Mouse (Mus musculus) neural tube, embryonic 12.5 days (tissue): ENCODE data around the gene Abt1. TPM values are rescaled to one million over a fixed set of nuclear protein-coding genes. Genes with fewer than 3 reads are reported as not detected.

Experiments
- ATAC-seq: fragments of 200-750 bp; cut with Nextera tagmentation; 2 replicates; pipeline ENCODE4 v1.8.0; 2017; ENCODE audit warnings: low read depth, mild to moderate bottlenecking, moderate TSS enrichment, moderate library complexity; ENCODE audit not compliant: low FRiP score
- H3K27ac ChIP-seq: fragments of 300-500 bp; sonication (generic); 2 replicates; pipeline ENCODE4 v1.5.1; 2016
- H3K27me3 ChIP-seq: fragments of 300-500 bp; sonication (generic); replicated peaks from 2 replicates; pipeline ENCODE4 v1.6.1; 2016; ENCODE audit warnings: mild to moderate bottlenecking
- H3K36me3 ChIP-seq: fragments of 300-500 bp; sonication (generic); 2 replicates; pipeline ENCODE4 v1.6.1; 2016; ENCODE audit warnings: mild to moderate bottlenecking
- H3K4me1 ChIP-seq: fragments of 300-500 bp; sonication (generic); 2 replicates; pipeline ENCODE4 v1.6.1; 2016
- H3K4me2 ChIP-seq: fragments of 300-500 bp; sonication (generic); replicated peaks from 2 replicates; pipeline ENCODE4 v1.6.1; 2016; ENCODE audit warnings: mild to moderate bottlenecking
- H3K4me3 ChIP-seq: fragments of 300-500 bp; sonication (generic); 2 replicates; pipeline ENCODE4 v1.5.1; 2016
- H3K9ac ChIP-seq: fragments of 300-500 bp; sonication (generic); 2 replicates; pipeline ENCODE4 v1.6.1; 2016; ENCODE audit warnings: mild to moderate bottlenecking
- H3K9me3 ChIP-seq: fragments of 300-500 bp; sonication (generic); 2 replicates; pipeline ENCODE4 v1.6.1; 2016; ENCODE audit warnings: mild to moderate bottlenecking
- WGBS: fragments of 180-500 bp; shearing (Covaris S2); methylation state at CpG from one replicate; pipeline ENCODE4 v1.1.7; 2016; 5-methylcytosine and 5-hydroxymethylcytosine counted together
- polyA plus RNA-seq: library from polyadenylated mRNA; unstranded; fragments of >200 nt; fragmentation: Nextera tagmentation; extraction: Ambion mirVana; gene quantifications from 2 replicates; pipeline ENCODE4 v1.2.1, GENCODE M21; 2016

Abt1 gene
- polyA plus RNA-seq, 1 experiment from 2014 or later = 11.4 TPM

GRCm38 (mm10) chr13:23372433-23372832 lies 51.2 kb downstream of the Abt1 start:
- no peak overlapping the region for H3K4me3 ChIP-seq
- 79% methylated on average over 1 of the region's 1 CpGs for WGBS
- peaks cover 12% of the 10 kb centered on the region for H3K4me1 ChIP-seq
- H3K27ac ChIP-seq = no peak overlapping the region
- no peaks in the 10 kb centered on the region for H3K27me3 ChIP-seq
- H3K9me3 ChIP-seq = no peaks in the 10 kb centered on the region
- no peaks in the 10 kb centered on the region for H3K36me3 ChIP-seq
- H3K4me2 ChIP-seq = no peak overlapping the region
- no peak overlapping the region for H3K9ac ChIP-seq
- ATAC-seq = no peak

GRCm38 (mm10) chr13:23370075-23370474 lies 53.6 kb downstream of the Abt1 start:
- Histone ChIP-seq H3K4me1 (peaks cover 18% of the 10 kb centered on the region), H3K9ac (0 out of 2 replicates have a peak overlapping the region, but pooled peaks have one; percentile 35), H3K4me3 (no peak overlapping the region), H3K36me3 (no peaks in the 10 kb centered on the region), H3K9me3 (no peaks in the 10 kb centered on the region), H3K4me2 (peak overlapping the region; percentile 75), H3K27ac (no peak overlapping the region), H3K27me3 (no peaks in the 10 kb centered on the region)
- 92% methylated on average over 4 of the region's 4 CpGs for WGBS
- ATAC-seq = no peak

- Histone ChIP-seq H3K9me3 (no peaks in the 10 kb centered on the region), H3K4me1 (peaks cover 18% of the 10 kb centered on the region), H3K27me3 (no peaks in the 10 kb centered on the region), H3K27ac (no peak overlapping the region), H3K9ac (peak overlapping the region; percentile 60), H3K36me3 (no peaks in the 10 kb centered on the region; the same call in 1 of the 2 replicates), H3K4me3 (peak overlapping the region; percentile 58), H3K4me2 (peak overlapping the region; percentile 75)
- no peak; the same call in 1 of the 2 replicates for ATAC-seq
- WGBS = under 1% methylated on average over 10 of the region's 10 CpGs
Observed at GRCm38 (mm10) chr13:23369421-23369765, 54.3 kb downstream of the Abt1 start.

- H3K27me3 ChIP-seq = no peaks in the 10 kb centered on the region
- no peaks in the 10 kb centered on the region; the same call in 1 of the 2 replicates for H3K36me3 ChIP-seq
- peak within 1 kb of the TSS; percentile 60 for H3K9ac ChIP-seq
- H3K27ac ChIP-seq = peak within 1 kb of the TSS; percentile 71
- peak within 1 kb of the TSS; percentile 75 for H3K4me2 ChIP-seq
- H3K9me3 ChIP-seq = no peaks in the 10 kb centered on the region
- H3K4me1 ChIP-seq = peaks cover 18% of the 10 kb centered on the region
- ATAC-seq = peak; percentile 100
- WGBS = under 1% methylated on average over 55 of the region's 55 CpGs
- H3K4me3 ChIP-seq = peak within 1 kb of the TSS; percentile 58
Observed at GRCm38 (mm10) chr13:23368583-23369420, 54.9 kb downstream of the Abt1 start, which contains the start of gene Zfp322a. TSS of gene Zfp322a (minus strand) at chr13:23369208.

Other genes starting within 250 kb of the Abt1 start
- gene Vmn1r220, start 235.9 kb downstream of the Abt1 start, polyA plus RNA-seq = not detected in 2 replicates
- gene Vmn1r221, start 209.7 kb downstream of the Abt1 start, polyA plus RNA-seq = not detected in 2 replicates
- not detected in 2 replicates for gene Vmn1r222, start 187.9 kb downstream of the Abt1 start, polyA plus RNA-seq
- 0.04 TPM in 1 of 2 replicates, not detected in the other for gene Vmn1r223, start 176.7 kb downstream of the Abt1 start, polyA plus RNA-seq
- 51.9 and 57.7 TPM in 2 replicates for gene Zfp322a, start 54.7 kb downstream of the Abt1 start, polyA plus RNA-seq
- gene Btn1a1, start 42.0 kb upstream of the Abt1 start, polyA plus RNA-seq = not detected in 2 replicates
- 0.23 and 0.31 TPM in 2 replicates for gene Btn2a2, start 65.0 kb upstream of the Abt1 start, polyA plus RNA-seq
- gene Hist1h4h, start 107.2 kb upstream of the Abt1 start, polyA plus RNA-seq = 4.6 and 6.6 TPM in 2 replicates
- gene Hist1h2af, start 110.0 kb upstream of the Abt1 start, polyA plus RNA-seq = 2.7 and 5.6 TPM in 2 replicates
- gene Hist1h3g, start 111.6 kb upstream of the Abt1 start, polyA plus RNA-seq = 3.0 and 5.4 TPM in 2 replicates
- gene Hist1h2bh, start 119.5 kb upstream of the Abt1 start, polyA plus RNA-seq = 0.63 TPM in 2 replicates
- 0.60 and 0.63 TPM in 2 replicates for gene Hist1h3f, start 120.2 kb upstream of the Abt1 start, polyA plus RNA-seq
- gene Hist1h4f, start 127.8 kb upstream of the Abt1 start, polyA plus RNA-seq = 0.79 and 1.00 TPM in 2 replicates
- gene Hist1h1d, start 129.4 kb upstream of the Abt1 start, polyA plus RNA-seq = 0.30 and 0.37 TPM in 2 replicates
- gene Hist1h3e, start 138.5 kb upstream of the Abt1 start, polyA plus RNA-seq = 5.1 and 7.4 TPM in 2 replicates
- gene Hist1h2ae, start 147.4 kb upstream of the Abt1 start, polyA plus RNA-seq = 52.5 and 96.7 TPM in 2 replicates
- 8.8 and 11.8 TPM in 2 replicates for gene Hist1h2bg, start 147.5 kb upstream of the Abt1 start, polyA plus RNA-seq
- gene Hist1h2bf, start 150.3 kb upstream of the Abt1 start, polyA plus RNA-seq = 3.4 and 6.6 TPM in 2 replicates
- 0.86 and 2.8 TPM in 2 replicates for gene Hist1h2ad, start 150.5 kb upstream of the Abt1 start, polyA plus RNA-seq
- gene Hist1h3d, start 151.9 kb upstream of the Abt1 start, polyA plus RNA-seq = 3.8 and 4.9 TPM in 2 replicates
- 65.8 and 97.5 TPM in 2 replicates for gene Hist1h4d, start 157.7 kb upstream of the Abt1 start, polyA plus RNA-seq
- 1.9 and 2.1 TPM in 2 replicates for gene Hist1h2be, start 197.3 kb upstream of the Abt1 start, polyA plus RNA-seq
- 12.8 and 20.3 TPM in 2 replicates for gene Hist1h1e, start 198.7 kb upstream of the Abt1 start, polyA plus RNA-seq